Mouse (Mus musculus) CD4-positive, CD25-positive, alpha-beta regulatory T cell (primary cell): ENCODE measurements around the gene Gpr6. TPM values are rescaled to one million over a fixed set of nuclear protein-coding genes. Genes with fewer than 3 reads are reported as not detected.

ENCODE experiments used
- polyA plus RNA-seq: library from polyadenylated mRNA; unstranded; fragments of 100-300 nt; shearing (Covaris generic); gene quantifications from one replicate; pipeline ENCODE4 v1.2.1, GENCODE M21; 2017

Gpr6 gene
- polyA plus RNA-seq: not detected

GRCm38 (mm10) chr10:41072116-41072515 lies at the start of gene Gpr6:
Gene Gpr6 (minus strand): TSS chr10:41072285.

Other genes starting within 250 kb of the Gpr6 start
- 55.4 TPM for gene Cdc40, start 189.0 kb downstream of the Gpr6 start, polyA plus RNA-seq
- 0.07 TPM for gene Wasf1, start 188.8 kb downstream of the Gpr6 start, polyA plus RNA-seq
- 38.0 TPM for gene Fig4, start 231.0 kb upstream of the Gpr6 start, polyA plus RNA-seq
- gene Ak9, start 231.7 kb upstream of the Gpr6 start, polyA plus RNA-seq: not detected